Mouse (Mus musculus) G1E (cell line): ENCODE results near the gene Slc22a15.

Source experiments
- CTCF ChIP-seq: IDR thresholded peaks from 2 replicates; pipeline ENCODE4 v1.5.1; 2012; ENCODE audit warnings: low read depth, low read length, inconsistent platforms, mixed read lengths
- GATA1 ChIP-seq: IDR thresholded peaks from 2 replicates; pipeline ENCODE4 v1.6.1; 2012; ENCODE audit warnings: borderline replicate concordance, low read length, inconsistent platforms, mixed read lengths
- POLR2AphosphoS5 ChIP-seq: IDR thresholded peaks from 2 replicates; pipeline ENCODE4 v1.6.1; 2012; ENCODE audit warnings: low read depth, low read length, inconsistent platforms; ENCODE audit not compliant: insufficient replicate concordance
- TAL1 ChIP-seq: conservative IDR thresholded peaks from 2 replicates; pipeline ENCODE4 v1.6.1; 2012; ENCODE audit warnings: low read depth, low read length, inconsistent platforms, mixed read lengths

- no peak for TF ChIP-seq CTCF
- no peak for TF ChIP-seq TAL1
- no peak for TF ChIP-seq POLR2AphosphoS5
- no peak for TF ChIP-seq GATA1
Observed at GRCm38 (mm10) chr3:101939865-101940264, 15.6 kb upstream of the Slc22a15 start.
